Mouse (Mus musculus) ZHBTc4 (cell line): ENCODE results near the gene Rap1gap.
A peak's percentile ranks its signal among the peaks of the same experiment; 100 is the strongest.

Experiments
- DNase-seq: peaks from one replicate; pipeline ENCODE4 v3.0.0-alpha.2; 2011; ENCODE audit warnings: low read depth, low spot score

The Rap1gap gene

DNA sequence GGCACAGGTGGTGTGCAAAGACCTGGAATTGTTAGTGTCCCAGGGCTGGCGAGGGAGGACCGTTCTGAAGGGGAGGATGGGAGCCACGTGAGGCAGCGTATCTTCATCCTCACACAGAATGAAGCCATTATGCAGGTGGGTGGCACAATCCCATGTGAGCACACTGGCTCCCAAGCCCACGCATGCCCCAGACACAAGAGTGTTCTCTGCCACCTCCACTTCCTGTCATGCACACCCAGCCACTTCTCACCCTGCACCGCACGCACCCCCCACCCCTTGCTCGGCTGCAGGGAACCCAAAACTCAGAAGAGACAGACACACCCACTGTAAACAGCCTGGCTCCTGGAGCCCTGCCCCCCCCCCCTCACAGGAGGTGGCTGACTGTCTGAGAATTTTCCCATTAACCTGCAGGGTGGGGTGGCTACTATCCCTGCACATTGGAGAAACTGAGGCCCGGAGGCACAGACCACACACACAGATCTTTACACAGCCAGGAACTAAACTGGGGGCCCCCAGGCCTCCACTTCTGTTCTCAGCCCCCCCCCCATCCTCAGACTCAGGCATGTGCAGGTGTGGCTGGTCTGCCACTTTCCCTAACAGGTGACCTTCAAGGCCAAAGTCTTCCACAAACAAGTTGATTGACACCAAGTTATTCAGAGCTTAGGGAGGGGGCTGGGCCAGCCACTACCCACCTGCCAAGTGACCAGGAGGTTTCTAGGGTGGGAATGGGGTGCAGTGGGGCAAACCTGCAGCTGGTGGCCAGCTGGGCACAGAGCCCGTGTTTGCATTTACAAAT, 27.8 kb downstream of the Rap1gap start:
- no peak for DNase-seq

DNA sequence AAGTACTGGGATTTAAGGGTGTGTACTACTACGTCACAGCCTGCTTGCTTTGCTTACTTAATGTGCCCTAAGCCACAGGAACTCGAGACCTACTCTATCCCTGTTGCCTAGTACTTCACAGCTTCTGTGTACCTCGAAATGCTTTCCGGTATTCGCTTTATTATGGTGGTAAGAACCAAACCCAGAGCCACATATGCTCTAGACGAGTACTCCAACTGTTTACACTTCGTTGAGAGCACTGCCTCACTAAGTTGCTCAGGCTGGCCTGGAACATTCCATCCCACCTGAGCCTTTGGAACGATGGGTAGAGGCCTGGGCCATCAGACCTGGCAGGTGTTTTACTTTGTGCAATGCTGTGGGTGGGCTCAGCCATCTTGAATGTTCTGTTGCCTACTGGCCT, 30.8 kb downstream of the Rap1gap start:
- no peak for DNase-seq

DNA sequence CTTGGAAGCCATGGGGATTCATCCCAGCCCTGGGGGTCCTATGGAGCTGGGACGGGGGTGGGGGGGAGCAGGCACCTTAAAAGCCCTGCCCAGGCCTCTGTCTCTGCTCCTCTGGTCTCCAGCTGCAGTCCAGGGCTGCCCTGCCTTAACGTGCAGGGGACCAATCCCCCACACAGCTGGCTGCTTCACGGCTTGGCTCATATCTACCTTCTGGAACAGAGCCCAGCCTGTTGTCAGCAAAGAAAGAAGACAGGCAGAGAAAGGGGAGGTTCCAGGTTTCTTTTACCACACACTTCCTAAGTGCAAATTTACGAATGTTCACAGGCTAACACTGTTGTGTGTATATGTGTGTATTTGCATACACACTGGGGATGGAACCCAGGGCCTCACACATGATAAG, 31.4 kb downstream of the Rap1gap start:
- no peak for DNase-seq

DNA sequence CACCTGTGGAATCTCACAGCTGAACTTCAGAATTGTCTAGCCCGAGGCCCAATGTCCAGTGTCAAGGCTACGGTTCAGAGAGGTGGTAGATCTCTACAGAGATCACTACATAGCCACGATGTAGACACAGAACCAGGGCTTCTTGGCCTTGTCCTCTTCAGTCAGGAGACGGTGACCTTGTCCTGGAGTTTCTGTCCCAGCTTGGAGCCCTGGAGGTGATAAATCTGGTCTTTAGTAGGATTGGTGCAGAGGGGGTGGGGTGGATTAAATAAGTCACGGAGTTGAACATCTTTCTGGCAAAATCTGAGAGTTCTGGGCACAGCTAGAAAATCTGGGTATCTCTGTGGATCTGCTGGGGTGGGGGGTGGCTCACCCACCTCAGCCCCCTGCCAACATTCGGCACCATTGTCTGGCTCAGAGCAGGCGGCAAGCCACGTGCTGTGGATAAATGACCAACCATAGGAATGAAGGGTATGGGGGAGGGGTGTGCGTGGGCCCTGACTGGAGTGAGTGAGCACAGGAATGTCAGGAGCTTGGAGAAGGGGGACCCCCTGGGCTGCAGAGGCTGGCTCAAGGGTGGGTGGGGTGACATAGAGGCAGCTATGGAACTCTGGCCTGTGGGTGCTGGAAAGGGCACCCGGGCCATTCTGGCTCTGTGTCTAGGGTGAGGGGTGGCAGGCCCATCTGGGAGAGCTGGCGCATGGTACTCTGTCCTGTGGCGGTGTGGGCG, 32.8 kb downstream of the Rap1gap start:
- DNase-seq: no peak

DNA sequence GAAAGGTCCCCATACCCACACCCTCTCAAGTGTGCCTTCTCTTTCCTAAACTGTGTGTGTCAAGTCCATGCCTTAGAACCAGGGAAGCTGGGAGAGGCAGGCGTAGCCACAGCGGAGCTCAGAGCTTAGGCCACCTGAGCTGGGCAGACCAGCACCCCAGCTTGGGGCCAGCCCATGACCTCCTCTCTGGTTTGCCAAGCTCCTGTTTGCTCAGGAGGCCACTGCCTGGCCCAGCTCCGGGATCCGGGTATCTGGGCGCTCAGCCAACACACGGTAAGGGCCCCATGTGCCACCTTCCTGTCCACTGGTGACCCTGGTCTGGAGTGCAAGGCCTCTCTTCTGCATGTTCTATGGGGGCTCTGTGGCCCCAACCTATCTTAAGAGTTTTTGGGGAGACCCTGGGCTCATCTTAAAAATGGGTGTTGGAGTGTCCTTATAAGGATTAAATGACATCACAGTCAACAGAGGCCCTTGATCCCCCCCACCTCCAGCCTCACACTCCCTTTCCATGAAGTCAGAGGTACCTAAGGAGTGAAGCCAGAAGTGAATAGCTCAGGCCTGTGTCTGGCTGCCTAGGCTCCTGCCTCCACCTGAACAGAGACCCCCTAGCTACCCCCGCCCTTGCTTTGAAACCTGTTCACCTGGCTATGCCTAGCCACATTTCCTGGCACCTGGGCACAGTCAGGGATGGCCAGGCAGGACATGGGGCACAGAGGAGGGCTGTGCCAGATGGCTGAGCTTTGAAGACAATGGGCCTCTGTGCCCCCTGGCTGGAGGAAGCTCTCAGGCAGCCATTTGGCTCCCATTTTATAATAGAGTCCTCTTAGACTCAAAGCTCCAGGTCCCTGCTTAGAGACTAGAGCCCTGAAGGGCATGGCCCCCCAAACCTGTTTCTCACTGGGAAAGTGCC, 33.8 kb downstream of the Rap1gap start:
- DNase-seq: no peak

DNA sequence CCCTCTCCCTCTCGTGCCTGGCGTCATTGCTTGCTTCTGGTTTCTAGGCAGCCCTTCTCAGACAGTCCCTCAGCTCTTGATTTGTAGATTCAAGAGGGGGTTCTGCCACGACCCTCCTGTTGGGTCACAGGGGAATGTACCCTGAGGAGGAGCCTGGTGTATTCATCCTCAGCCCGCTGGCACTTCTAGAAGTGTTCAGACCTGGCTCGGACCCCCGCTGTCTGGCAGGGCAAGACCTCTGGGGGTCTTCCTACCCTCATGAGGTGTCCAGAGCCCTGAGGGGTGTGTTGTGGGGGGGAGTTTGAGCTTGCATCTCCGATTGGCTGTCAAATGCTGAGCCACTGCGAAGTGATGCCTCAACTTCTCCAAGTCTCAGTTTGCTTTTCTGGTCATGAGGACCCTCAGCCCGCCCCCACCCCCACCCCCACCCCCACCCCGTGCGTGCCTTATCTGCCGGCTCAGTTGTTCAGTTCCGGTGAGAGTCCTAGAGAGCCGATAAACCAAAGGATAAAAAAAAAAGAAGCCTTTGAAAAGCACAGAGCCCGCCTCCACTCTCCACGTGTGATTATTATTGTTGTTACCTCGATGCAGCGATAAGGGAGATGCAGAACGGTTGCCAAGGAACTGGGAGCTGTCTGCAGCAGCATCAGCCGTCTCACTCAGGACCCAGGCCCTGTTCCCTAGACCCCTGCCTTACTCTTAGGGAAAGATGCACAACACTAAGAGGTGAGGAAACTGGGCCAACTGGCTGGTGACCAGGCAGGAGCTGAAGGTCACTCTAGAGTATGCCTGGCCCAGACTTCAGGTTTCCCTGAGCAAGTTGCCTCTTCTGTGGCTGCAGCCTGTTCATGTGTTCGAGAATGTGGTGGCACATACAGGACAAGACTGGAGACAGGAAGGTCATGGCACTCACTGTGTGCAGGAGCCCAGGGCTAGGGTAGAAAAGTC, 35.0 kb downstream of the Rap1gap start:
- no peak for DNase-seq

DNA sequence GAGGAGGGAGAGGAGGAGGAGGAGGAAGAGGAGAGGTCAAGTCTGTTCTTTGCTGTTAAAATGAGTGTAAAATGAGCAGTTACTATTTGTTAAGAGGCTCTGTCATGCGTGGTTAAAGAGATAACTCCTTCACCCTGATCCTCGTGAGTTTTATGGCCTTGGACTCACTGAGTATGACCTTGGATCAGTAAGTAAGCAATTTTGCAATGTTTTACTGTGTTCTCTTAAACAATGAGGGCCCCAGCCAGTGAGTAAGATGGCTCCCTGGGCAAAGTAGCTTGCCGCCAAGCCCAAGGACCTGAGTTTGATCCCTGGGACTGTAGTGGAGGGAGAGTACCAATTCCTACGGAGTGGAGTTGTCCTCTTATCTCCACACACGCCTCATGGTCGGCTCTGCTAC, 36.4 kb downstream of the Rap1gap start:
- no peak for DNase-seq

DNA sequence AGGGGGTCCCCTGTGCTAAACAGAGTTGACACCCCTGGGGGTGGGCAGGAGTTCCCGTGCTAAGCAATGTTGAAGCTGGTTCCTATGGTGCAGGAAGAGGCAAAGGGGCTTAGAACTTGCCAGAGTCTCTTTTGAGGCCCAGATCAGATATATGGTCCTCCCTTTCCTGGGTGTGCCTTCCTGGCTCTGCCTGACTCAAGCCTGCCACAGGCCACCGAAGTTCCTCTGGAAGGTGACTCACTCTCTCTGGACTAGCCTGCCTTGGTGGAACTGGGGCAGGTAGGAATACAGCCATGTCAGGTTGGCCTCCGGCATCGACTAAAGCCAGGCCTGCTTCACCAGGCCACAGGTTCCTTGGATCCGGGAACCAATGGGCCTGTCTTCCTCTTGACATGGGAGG, 38.6 kb downstream of the Rap1gap start:
- no peak for DNase-seq

DNA sequence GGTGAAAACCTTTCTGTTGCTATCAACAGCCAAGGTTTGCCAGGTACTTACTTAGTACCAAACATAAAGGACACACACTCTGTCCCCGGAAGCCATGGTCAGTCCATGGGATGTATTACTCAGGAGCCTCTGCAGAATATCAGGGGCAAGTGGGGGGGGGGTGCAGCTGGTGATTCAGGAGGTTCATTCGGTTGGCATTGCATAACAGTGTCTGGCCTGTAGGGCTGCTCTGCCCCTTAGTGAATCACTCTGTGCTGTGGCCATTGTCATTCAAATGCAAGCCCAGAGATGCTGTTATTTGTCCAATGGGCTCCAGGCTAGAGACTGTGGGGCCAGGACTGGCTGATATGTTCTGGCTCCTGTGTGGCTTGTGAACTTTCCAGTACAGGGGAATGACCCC, 40.0 kb downstream of the Rap1gap start:
- peak; percentile 65 for DNase-seq

DNA sequence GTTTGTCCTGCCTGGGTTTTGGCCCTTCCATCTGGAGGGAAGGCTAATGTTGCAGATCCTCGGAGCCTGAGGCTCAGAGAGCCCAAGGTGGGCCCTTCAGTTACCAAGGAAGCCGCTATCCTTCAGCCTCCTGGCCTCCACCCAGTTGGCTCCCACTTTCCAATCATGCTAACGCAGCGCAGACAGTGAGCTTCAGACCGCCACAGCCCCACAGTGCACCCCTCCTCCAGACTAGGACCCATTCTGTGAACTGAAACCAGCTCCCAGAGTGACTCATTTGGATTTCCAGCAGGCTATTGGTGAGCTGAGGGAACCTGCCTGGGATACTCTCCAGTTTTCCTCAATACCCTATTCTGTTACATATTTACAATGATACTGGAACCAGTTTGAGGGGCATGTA, 40.9 kb downstream of the Rap1gap start:
- DNase-seq: no peak

DNA sequence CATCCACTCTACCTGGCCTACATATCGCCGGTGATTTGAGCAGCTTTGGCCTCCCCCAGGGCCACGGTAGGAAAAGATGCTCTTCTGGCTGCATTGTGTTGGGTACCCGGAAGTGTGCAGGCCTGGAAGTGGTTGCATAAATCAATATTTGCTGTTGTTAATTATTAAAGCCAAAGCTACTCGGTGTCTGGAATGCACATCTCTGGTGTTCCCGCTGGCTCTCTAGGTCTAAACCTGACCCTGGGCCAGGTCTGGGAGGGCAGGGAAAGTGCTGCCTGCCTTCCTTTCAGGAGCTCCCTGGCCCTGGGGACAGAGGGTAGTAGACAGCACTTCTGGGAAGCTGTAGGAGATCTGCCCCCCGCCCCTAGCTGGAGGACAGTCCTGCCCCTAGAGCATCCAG, 42.0 kb downstream of the Rap1gap start:
- DNase-seq: no peak

DNA sequence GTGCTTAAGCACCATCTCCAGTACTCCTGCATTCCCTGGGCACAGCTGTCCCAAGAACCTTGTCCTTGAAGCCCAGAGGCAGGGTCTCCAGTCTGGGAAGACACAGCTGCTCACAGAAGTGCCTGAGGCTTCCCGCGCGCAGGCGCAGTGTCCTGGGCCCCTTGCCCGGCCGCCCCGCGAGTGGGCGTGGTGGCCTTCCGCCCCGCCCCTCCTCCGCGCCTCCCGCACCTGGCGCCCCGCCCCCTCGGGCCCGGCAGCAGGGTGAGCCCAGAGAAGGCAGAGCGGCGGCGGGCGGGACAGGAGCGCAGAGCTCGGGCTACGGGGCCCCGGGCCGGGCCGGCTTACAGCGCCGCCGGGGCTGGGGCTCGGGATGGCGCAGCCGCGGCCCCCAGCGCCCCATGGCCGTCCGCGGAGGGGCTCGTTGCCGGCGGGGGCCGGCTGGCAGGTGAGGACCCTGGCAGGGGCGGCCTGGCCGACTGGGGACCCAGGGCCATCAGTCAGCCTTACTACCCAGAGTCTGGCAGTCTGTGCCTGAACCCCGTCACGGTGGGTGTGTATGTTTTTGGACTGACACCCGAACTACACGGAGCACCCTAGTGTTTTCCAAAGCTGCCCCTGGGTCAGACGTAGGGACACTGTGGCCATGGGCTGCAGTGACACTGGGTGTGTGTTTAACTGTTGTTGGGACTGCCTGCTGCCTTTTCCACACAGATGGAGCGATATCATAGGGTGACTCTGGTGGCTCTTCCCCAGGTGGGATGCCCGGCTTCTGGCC, 42.9 kb downstream of the Rap1gap start:
- DNase-seq: peak; percentile 94

DNA sequence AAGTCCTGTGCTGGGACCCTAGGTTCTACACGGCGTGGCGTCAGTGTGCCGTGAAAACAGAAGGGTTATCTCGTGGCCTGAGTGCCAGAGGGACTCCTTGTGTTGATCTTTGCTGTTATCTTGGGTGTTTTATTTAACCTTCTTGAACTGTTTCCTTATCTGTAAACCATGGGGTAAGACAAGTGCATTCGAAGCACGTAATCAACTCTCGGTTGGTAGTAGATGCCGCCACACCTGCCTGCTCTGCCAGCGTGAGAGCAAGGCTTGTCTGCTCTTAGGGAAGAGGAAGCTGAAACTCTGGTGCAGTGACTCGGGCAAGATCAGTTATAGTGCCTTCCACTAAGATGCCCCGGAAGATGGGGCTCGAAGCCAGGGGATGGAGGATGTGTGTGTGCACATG, 48.4 kb downstream of the Rap1gap start:
- DNase-seq: no peak

DNA sequence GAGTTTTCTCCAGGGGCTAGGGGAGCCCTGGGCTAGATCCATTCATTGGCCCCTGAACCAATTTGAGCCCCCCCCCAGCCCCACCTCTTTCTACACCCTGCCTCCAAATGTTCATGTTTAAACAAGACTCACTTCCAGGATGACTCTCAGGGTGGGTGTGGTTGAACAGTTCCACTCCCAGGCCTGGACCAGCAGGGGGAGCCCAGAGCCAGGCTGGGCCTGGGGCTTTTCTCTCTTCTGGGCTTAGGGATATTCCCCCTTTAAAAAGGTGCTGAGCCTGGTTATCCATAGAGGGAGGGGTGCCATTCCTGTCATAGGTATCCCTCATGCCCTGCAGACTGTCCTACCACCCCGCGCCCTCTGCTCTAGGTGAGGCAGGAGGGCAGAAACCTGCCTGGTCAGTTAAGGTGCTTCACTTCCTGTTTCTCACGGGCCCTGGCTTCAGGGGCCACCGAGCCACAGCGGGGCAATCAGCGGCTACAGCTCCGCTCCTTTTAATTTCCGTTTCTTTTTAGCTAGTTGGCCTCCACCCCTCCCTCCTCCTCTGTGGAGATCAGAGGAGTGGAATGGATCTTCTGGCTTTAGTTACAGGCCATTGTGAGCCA, 49.6 kb downstream of the Rap1gap start:
- DNase-seq: peak; percentile 77

DNA sequence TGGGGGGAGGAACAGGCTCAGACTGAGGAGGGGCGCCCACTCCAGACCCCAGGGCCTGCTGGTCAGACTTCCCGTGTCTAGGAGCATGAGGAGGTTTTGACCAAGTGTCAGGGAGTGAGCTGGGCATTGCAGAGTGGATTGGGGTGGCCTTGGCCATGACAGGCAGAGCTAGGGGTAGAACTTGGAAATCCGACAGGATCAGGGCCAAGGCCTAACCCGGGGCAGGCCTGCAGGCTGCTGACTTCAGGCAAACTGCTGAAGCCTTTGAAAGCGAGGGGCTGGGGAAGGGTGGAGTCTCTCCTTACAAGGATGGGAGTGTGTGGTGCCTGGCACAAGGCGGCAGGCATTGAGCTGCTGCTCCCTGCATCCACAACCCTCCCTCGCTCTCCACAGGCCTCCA, 52.5 kb downstream of the Rap1gap start:
- no peak for DNase-seq

DNA sequence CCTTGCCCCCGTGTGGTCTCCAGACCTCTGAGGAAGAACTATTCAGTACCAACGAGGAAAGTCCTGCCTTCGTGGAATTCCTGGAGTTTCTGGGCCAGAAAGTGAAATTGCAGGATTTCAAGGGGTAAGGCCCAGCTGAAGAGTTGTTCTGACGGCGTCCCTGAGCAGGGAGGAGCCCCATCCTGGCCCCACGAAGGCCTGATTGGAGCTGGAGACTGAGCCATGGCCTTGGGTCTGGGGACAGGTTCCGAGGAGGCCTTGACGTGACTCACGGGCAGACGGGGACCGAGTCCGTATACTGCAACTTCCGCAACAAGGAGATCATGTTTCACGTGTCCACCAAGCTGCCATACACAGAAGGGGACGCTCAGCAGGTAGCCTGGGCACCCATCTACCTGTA, 53.1 kb downstream of the Rap1gap start:
- DNase-seq: no peak

DNA sequence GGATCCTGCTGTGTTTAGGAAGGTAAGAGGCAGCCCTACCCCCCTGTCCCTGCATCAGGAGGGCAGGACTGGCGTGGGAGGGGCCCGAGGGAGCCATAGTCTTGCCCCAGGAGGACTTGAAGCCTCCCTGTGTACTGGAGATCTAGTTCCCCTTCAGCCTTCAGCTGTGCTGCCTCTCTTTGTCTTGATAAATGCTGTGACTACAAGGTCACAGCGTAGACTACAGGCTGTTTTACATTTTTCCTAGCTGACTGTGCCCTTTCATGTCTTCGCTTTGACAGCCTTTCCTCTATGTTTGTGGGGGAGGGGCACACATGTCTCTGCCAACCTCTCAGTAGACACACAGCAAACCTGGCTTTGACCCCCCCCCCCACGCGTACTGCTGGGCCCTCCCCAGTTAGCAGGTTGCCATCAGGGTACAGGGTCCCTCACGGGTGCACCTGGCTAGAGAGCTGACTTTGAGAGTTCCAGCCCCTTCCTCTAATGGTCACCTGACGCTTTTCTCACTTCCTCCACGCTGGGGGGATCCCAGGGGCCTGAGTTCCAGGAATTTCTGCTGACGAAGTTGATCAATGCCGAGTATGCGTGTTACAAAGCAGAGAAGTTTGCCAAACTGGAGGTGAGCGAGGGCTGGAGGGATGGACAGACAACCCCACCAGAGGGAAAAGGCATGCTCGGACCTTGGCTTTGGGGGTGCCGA, 55.0 kb downstream of the Rap1gap start:
- peak; percentile 92 for DNase-seq

DNA sequence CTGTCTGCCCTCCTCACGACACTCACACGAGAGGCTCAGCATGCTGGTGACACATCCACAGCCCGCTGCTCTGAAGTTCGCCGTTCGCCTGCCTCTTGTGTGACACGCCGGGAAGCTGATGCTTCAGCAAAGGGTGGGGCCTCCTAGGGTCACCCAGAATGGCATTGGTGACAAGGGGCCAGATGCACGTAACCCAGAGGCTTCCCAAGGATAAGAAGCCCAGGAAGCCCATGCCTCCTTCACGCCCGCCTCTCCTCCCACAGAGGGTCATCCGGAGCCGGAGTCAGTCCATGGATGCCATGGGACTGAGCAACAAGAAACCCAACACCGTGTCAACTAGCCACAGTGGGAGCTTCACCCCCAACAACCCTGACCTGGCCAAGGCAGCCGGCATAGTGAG, 57.0 kb downstream of the Rap1gap start:
- no peak for DNase-seq

DNA sequence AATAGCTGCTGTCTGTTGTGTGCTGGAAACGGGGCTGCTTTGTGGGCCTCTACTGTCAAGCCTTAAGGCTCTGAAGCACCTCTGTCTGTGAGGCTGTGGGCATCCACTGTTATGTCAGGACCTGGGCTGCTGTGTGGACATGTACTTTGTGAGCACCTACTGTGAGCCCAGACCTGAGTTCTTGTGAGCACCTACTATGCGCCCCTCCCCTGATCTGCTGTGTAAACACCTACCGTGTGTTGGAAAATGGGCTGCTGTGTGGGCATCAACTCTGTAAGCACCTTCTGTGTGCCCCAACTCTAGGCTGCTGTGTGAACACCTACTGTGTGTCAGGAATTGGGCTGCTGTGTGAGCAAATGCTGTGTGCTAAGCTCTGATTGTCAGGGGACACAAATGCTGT, 57.7 kb downstream of the Rap1gap start:
- DNase-seq: no peak
